Mouse (Mus musculus): Measurements from ENCODE around the gene Erg. TPM values are rescaled to one million over a fixed set of nuclear protein-coding genes. Genes with fewer than 3 reads are reported as not detected.
A peak's percentile ranks its signal among the peaks of the same experiment; 100 is the strongest.

Erg gene
- polyA plus RNA-seq, 1 experiment from 2014 or later = 1.8 TPM

GRCm38 (mm10) chr16:95611982-95612746 is 25.8 kb upstream of the Erg start:
- Histone ChIP-seq H3K27ac (ENCODE audit: low read depth, low read length) (no peak overlapping the region), H3K9ac (ENCODE audit: low read length) (no peak overlapping the region), H3K9me3 (ENCODE audit: control insufficient read depth, low read length) (no peaks in the 10 kb centered on the region), H3K4me1 (replicated peaks; ENCODE audit: control insufficient read depth, insufficient read depth, low read length) (no peaks in the 10 kb centered on the region), H3K4me3 (ENCODE audit: low read depth, low read length) (no peak overlapping the region), H3K27me3 (ENCODE audit: control insufficient read depth, insufficient read depth, low read length) (no peaks in the 10 kb centered on the region), H3K4me2 (ENCODE audit: low read depth, low read length, severe bottlenecking) (no peak overlapping the region), H3K36me3 (ENCODE audit: control insufficient read depth, insufficient read depth, low read length) (no peaks in the 10 kb centered on the region)
- DNase-seq (ENCODE audit: low spot score) (no peak), ATAC-seq (replicated peaks; ENCODE audit: low FRiP score) (no peak)
- 92% methylated on average over 20 of the region's 20 CpGs for WGBS

GRCm38 (mm10) chr16:95608624-95609023 is 22.2 kb upstream of the Erg start:
- Histone ChIP-seq H3K27me3 (ENCODE audit: control insufficient read depth, insufficient read depth, low read length) (no peaks in the 10 kb centered on the region), H3K9ac (ENCODE audit: low read length) (no peak overlapping the region), H3K27ac (ENCODE audit: low read depth, low read length) (no peak overlapping the region), H3K9me3 (ENCODE audit: control insufficient read depth, low read length) (no peaks in the 10 kb centered on the region), H3K4me1 (replicated peaks; ENCODE audit: control insufficient read depth, insufficient read depth, low read length) (no peaks in the 10 kb centered on the region), H3K4me3 (ENCODE audit: low read depth, low read length) (no peak overlapping the region), H3K36me3 (ENCODE audit: control insufficient read depth, insufficient read depth, low read length) (no peaks in the 10 kb centered on the region), H3K4me2 (ENCODE audit: low read depth, low read length, severe bottlenecking) (no peak overlapping the region)
- WGBS = 77% methylated on average over 7 of the region's 7 CpGs
- no peak for ATAC-seq (replicated peaks; ENCODE audit: low FRiP score)
- DNase-seq (ENCODE audit: low spot score) = no peak

- ATAC-seq (replicated peaks; ENCODE audit: low FRiP score) (no peak), DNase-seq (ENCODE audit: low spot score) (peak; percentile 83)
- Histone ChIP-seq H3K4me2 (ENCODE audit: low read depth, low read length, severe bottlenecking) (no peak overlapping the region), H3K4me3 (ENCODE audit: low read depth, low read length) (no peak overlapping the region), H3K36me3 (ENCODE audit: control insufficient read depth, insufficient read depth, low read length) (no peaks in the 10 kb centered on the region), H3K9me3 (ENCODE audit: control insufficient read depth, low read length) (no peaks in the 10 kb centered on the region), H3K27me3 (ENCODE audit: control insufficient read depth, insufficient read depth, low read length) (no peaks in the 10 kb centered on the region), H3K4me1 (replicated peaks; ENCODE audit: control insufficient read depth, insufficient read depth, low read length) (peaks cover 2% of the 10 kb centered on the region; the same call in 1 of the 2 replicates), H3K27ac (ENCODE audit: low read depth, low read length) (no peak overlapping the region), H3K9ac (ENCODE audit: low read length) (no peak overlapping the region)
- 34% methylated on average over 7 of the region's 7 CpGs for WGBS
These were observed 18.9 kb upstream of the Erg start for GRCm38 (mm10) chr16:95605304-95605703.

- Histone ChIP-seq H3K27ac (ENCODE audit: low read depth, low read length) (no peak overlapping the region), H3K9me3 (ENCODE audit: control insufficient read depth, low read length) (no peaks in the 10 kb centered on the region), H3K4me3 (ENCODE audit: low read depth, low read length) (no peak overlapping the region), H3K36me3 (ENCODE audit: control insufficient read depth, insufficient read depth, low read length) (no peaks in the 10 kb centered on the region), H3K4me2 (ENCODE audit: low read depth, low read length, severe bottlenecking) (no peak overlapping the region), H3K9ac (ENCODE audit: low read length) (no peak overlapping the region), H3K27me3 (ENCODE audit: control insufficient read depth, insufficient read depth, low read length) (no peaks in the 10 kb centered on the region), H3K4me1 (replicated peaks; ENCODE audit: control insufficient read depth, insufficient read depth, low read length) (peaks cover 2% of the 10 kb centered on the region; the same call in 1 of the 2 replicates)
- no peak for ATAC-seq (replicated peaks; ENCODE audit: low FRiP score)
- 23% methylated on average over 5 of the region's 5 CpGs for whole genome bisulfite sequencing
- no peak for DNase-seq (ENCODE audit: low spot score)
These were observed 16.1 kb upstream of the Erg start for GRCm38 (mm10) chr16:95602504-95602903.

GRCm38 (mm10) chr16:95601807-95602206 is 15.4 kb upstream of the Erg start:
- ATAC-seq (replicated peaks; ENCODE audit: low FRiP score) (peak; percentile 51; the same call in 1 of the 2 replicates), DNase-seq (ENCODE audit: low spot score) (peak; percentile 59)
- no peaks in the 10 kb centered on the region for H3K27me3 ChIP-seq (ENCODE audit: control insufficient read depth, insufficient read depth, low read length)
- no peaks in the 10 kb centered on the region for H3K36me3 ChIP-seq (ENCODE audit: control insufficient read depth, insufficient read depth, low read length)
- H3K9me3 ChIP-seq (ENCODE audit: control insufficient read depth, low read length) = no peaks in the 10 kb centered on the region
- H3K4me3 ChIP-seq (ENCODE audit: low read depth, low read length) = no peak overlapping the region
- peak overlapping the region; percentile 25; the same call in 1 of the 2 replicates for H3K27ac ChIP-seq (ENCODE audit: low read depth, low read length)
- no peak overlapping the region for H3K9ac ChIP-seq (ENCODE audit: low read length)
- H3K4me2 ChIP-seq (ENCODE audit: low read depth, low read length, severe bottlenecking) = no peak overlapping the region
- 27% methylated on average over 4 of the region's 4 CpGs for WGBS
- peaks cover 2% of the 10 kb centered on the region; the same call in 1 of the 2 replicates for H3K4me1 ChIP-seq (replicated peaks; ENCODE audit: control insufficient read depth, insufficient read depth, low read length)

GRCm38 (mm10) chr16:95601219-95601580 is 14.8 kb upstream of the Erg start:
- DNase-seq (ENCODE audit: low spot score) (no peak), ATAC-seq (replicated peaks; ENCODE audit: low FRiP score) (no peak)
- H3K4me3 ChIP-seq (ENCODE audit: low read depth, low read length) = no peak overlapping the region
- H3K9ac ChIP-seq (ENCODE audit: low read length) = no peak overlapping the region
- no peak overlapping the region for H3K4me2 ChIP-seq (ENCODE audit: low read depth, low read length, severe bottlenecking)
- no peak overlapping the region for H3K27ac ChIP-seq (ENCODE audit: low read depth, low read length)
- 84% methylated on average over 4 of the region's 4 CpGs for WGBS
- H3K4me1 ChIP-seq (replicated peaks; ENCODE audit: control insufficient read depth, insufficient read depth, low read length) = peaks cover 2% of the 10 kb centered on the region; the same call in 1 of the 2 replicates
- H3K9me3 ChIP-seq (ENCODE audit: control insufficient read depth, low read length) = no peaks in the 10 kb centered on the region
- H3K36me3 ChIP-seq (ENCODE audit: control insufficient read depth, insufficient read depth, low read length) = no peaks in the 10 kb centered on the region
- no peaks in the 10 kb centered on the region for H3K27me3 ChIP-seq (ENCODE audit: control insufficient read depth, insufficient read depth, low read length)

GRCm38 (mm10) chr16:95600572-95601218 is 14.3 kb upstream of the Erg start:
- ATAC-seq (replicated peaks; ENCODE audit: low FRiP score) (no peak), DNase-seq (ENCODE audit: low spot score) (peak; percentile 56)
- Histone ChIP-seq H3K4me2 (ENCODE audit: low read depth, low read length, severe bottlenecking) (no peak overlapping the region), H3K4me3 (ENCODE audit: low read depth, low read length) (no peak overlapping the region), H3K9ac (ENCODE audit: low read length) (no peak overlapping the region), H3K9me3 (ENCODE audit: control insufficient read depth, low read length) (no peaks in the 10 kb centered on the region), H3K36me3 (ENCODE audit: control insufficient read depth, insufficient read depth, low read length) (no peaks in the 10 kb centered on the region), H3K27me3 (ENCODE audit: control insufficient read depth, insufficient read depth, low read length) (no peaks in the 10 kb centered on the region), H3K4me1 (replicated peaks; ENCODE audit: control insufficient read depth, insufficient read depth, low read length) (peaks cover 2% of the 10 kb centered on the region; the same call in 1 of the 2 replicates), H3K27ac (ENCODE audit: low read depth, low read length) (no peak overlapping the region)
- WGBS = 76% methylated on average over 19 of the region's 19 CpGs

GRCm38 (mm10) chr16:95598930-95599329 is 12.5 kb upstream of the Erg start:
- 97% methylated on average over 4 of the region's 4 CpGs for WGBS
- Histone ChIP-seq H3K4me1 (replicated peaks; ENCODE audit: control insufficient read depth, insufficient read depth, low read length) (peaks cover 2% of the 10 kb centered on the region; the same call in 1 of the 2 replicates), H3K9ac (ENCODE audit: low read length) (no peak overlapping the region), H3K4me2 (ENCODE audit: low read depth, low read length, severe bottlenecking) (no peak overlapping the region), H3K27me3 (ENCODE audit: control insufficient read depth, insufficient read depth, low read length) (no peaks in the 10 kb centered on the region), H3K27ac (ENCODE audit: low read depth, low read length) (no peak overlapping the region), H3K9me3 (ENCODE audit: control insufficient read depth, low read length) (no peaks in the 10 kb centered on the region), H3K36me3 (ENCODE audit: control insufficient read depth, insufficient read depth, low read length) (no peaks in the 10 kb centered on the region), H3K4me3 (ENCODE audit: low read depth, low read length) (no peak overlapping the region)
- ATAC-seq (replicated peaks; ENCODE audit: low FRiP score) (no peak), DNase-seq (ENCODE audit: low spot score) (no peak)
